8 mouse cellular contexts compared by ENCODE assay signal in the genomic region with DNA sequence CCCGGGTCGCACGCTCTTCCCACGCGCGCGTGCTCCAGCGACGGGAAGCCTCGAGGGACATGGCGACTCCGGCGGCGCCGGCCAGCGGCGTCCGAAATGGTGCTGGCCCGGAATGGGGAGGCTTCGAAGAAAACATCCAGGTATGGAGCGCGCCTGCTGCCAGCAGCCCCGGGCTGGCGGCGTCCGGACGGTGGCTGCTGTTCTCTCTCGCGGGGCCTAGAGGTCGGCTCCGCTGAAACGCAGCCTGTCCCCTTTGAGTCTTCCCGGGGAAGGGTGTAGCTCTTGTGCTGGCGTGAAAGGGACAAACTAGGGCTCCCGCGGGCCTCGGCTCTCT. TPM values are rescaled to one million over a fixed set of nuclear protein-coding genes. Genes with fewer than 3 reads are reported as not detected.
A peak's percentile ranks its signal among the peaks of the same experiment; 100 is the strongest.
DNase-seq lines count a peak whose midpoint lies in the region; ATAC-seq and TF ChIP-seq lines count a peak whose summit lies in the region.
"Had no signal": no experiment of that assay in that cellular context is flagged by ENCODE, and none has a peak within 500 bp of the region (broad histone marks: within the 10 kb centered on the region; RNA-seq: fewer than 3 reads in every experiment).

No protein-coding gene starts in this region.

- DNase-seq in neural tube, embryonic 11.5 days (ENCODE audit: low spot score), result no peak
- DNase-seq in neural tube, embryonic 10.5 days (ENCODE audit: extremely low spot score, low spot score), result no peak
- DNase-seq in forebrain, embryonic 11.5 days (ENCODE audit: low spot score), result no peak
- DNase-seq in stomach, postnatal 0 days (ENCODE audit: low spot score), result no peak
- no peak for DNase-seq in retina, embryonic 14.5 days (ENCODE audit: low spot score)

- peak overlapping the region; percentile 86 for H3K9ac ChIP-seq in neural tube, embryonic 11.5 days (ENCODE audit: low read length)
- H3K9ac ChIP-seq in forebrain, embryonic 11.5 days (ENCODE audit: low read length), result peak overlapping the region; percentile 94
- H3K9ac ChIP-seq in limb, embryonic 15.5 days, result peak overlapping the region; percentile 98
- peak overlapping the region; percentile 97 for H3K9ac ChIP-seq in stomach, postnatal 0 days (ENCODE audit: low read length)

- peaks cover 14% of the 10 kb centered on the region for H3K4me1 ChIP-seq in neural tube, embryonic 11.5 days (ENCODE audit: control insufficient read depth, insufficient read depth, low read length)
- H3K4me1 ChIP-seq in forebrain, embryonic 11.5 days (replicated peaks; ENCODE audit: control insufficient read depth, insufficient read depth, low read length), result peaks cover 13% of the 10 kb centered on the region; the same call in 1 of the 2 replicates
- H3K4me1 ChIP-seq in limb, embryonic 15.5 days, result peaks cover 24% of the 10 kb centered on the region
- peaks cover 9% of the 10 kb centered on the region; the same call in 1 of the 2 replicates for H3K4me1 ChIP-seq in stomach, postnatal 0 days (replicated peaks; ENCODE audit: control insufficient read depth, insufficient read depth)

- H3K27ac ChIP-seq in neural tube, embryonic 11.5 days (ENCODE audit: low read depth, low read length), result 0 out of 2 replicates have a peak overlapping the region, but pooled peaks have one; percentile 27
- H3K27ac ChIP-seq in forebrain, embryonic 11.5 days (ENCODE audit: low read depth, low read length), result peak overlapping the region; percentile 37; the same call in 1 of the 2 replicates
- H3K27ac ChIP-seq in limb, embryonic 15.5 days, result peak overlapping the region; percentile 83
- peak overlapping the region; percentile 93 for H3K27ac ChIP-seq in stomach, postnatal 0 days (replicated peaks)

- no peaks in the 10 kb centered on the region for H3K27me3 ChIP-seq in neural tube, embryonic 11.5 days (ENCODE audit: control insufficient read depth, insufficient read depth, low read length)
- H3K27me3 ChIP-seq in forebrain, embryonic 11.5 days (ENCODE audit: control insufficient read depth, insufficient read depth, low read length), result no peaks in the 10 kb centered on the region
- no peaks in the 10 kb centered on the region for H3K27me3 ChIP-seq in limb, embryonic 15.5 days
- no peaks in the 10 kb centered on the region for H3K27me3 ChIP-seq in stomach, postnatal 0 days (ENCODE audit: control insufficient read depth, insufficient read depth, low read length)

- 0 out of 2 replicates have a peak, but pooled peaks have one; percentile 38 for ATAC-seq in neural tube, embryonic 11.5 days (ENCODE audit: insufficient read depth, low FRiP score, low TSS enrichment)
- ATAC-seq in forebrain, embryonic 11.5 days (replicated peaks; ENCODE audit: low FRiP score), result no peak; the same call in 1 of the 2 replicates
- ATAC-seq in limb, embryonic 15.5 days (ENCODE audit: insufficient number of reproducible peaks, low FRiP score, low TSS enrichment, low read depth), result peak; percentile 30
- ATAC-seq in stomach, postnatal 0 days (ENCODE audit: low FRiP score, low TSS enrichment), result no peak
- ATAC-seq in monocyte, adult 5-6 weeks (replicated peaks; ENCODE audit: insufficient number of reproducible peaks, low FRiP score, low TSS enrichment, poor library complexity, severe bottlenecking), result no peak

- no peak for TF ChIP-seq CTCF in stomach, postnatal 0 days (IDR thresholded peaks at IDR 0.05; ENCODE audit: low read depth)

- H3K4me3 ChIP-seq in neural tube, embryonic 11.5 days (ENCODE audit: low read depth, low read length), result peak overlapping the region; percentile 98
- peak overlapping the region; percentile 94 for H3K4me3 ChIP-seq in forebrain, embryonic 11.5 days (ENCODE audit: low read depth, low read length)
- peak overlapping the region; percentile 91 for H3K4me3 ChIP-seq in limb, embryonic 15.5 days
- H3K4me3 ChIP-seq in stomach, postnatal 0 days (ENCODE audit: low read depth, low read length), result peak overlapping the region; percentile 92

- peaks cover 23% of the 10 kb centered on the region for H3K36me3 ChIP-seq in neural tube, embryonic 11.5 days (ENCODE audit: control insufficient read depth, insufficient read depth, low read length)
- peaks cover 19% of the 10 kb centered on the region; the same call in 1 of the 2 replicates for H3K36me3 ChIP-seq in forebrain, embryonic 11.5 days (ENCODE audit: control insufficient read depth, insufficient read depth, low read length)
- H3K36me3 ChIP-seq in limb, embryonic 15.5 days, result peaks cover 68% of the 10 kb centered on the region
- H3K36me3 ChIP-seq in stomach, postnatal 0 days (ENCODE audit: control insufficient read depth, insufficient read depth, low read length), result peaks cover 33% of the 10 kb centered on the region

- H3K4me2 ChIP-seq in neural tube, embryonic 11.5 days (ENCODE audit: low read depth), result peak overlapping the region; percentile 84
- H3K4me2 ChIP-seq in forebrain, embryonic 11.5 days (ENCODE audit: low read depth, low read length, severe bottlenecking), result peak overlapping the region; percentile 73
- peak overlapping the region; percentile 77 for H3K4me2 ChIP-seq in limb, embryonic 15.5 days
- peak overlapping the region; percentile 83 for H3K4me2 ChIP-seq in stomach, postnatal 0 days (replicated peaks; ENCODE audit: low read depth)

- H3K9me3 ChIP-seq in neural tube, embryonic 11.5 days (ENCODE audit: control insufficient read depth, low read length), result no peaks in the 10 kb centered on the region
- no peaks in the 10 kb centered on the region for H3K9me3 ChIP-seq in forebrain, embryonic 11.5 days (ENCODE audit: control insufficient read depth, low read length)
- H3K9me3 ChIP-seq in limb, embryonic 15.5 days, result no peaks in the 10 kb centered on the region
- H3K9me3 ChIP-seq in stomach, postnatal 0 days (ENCODE audit: control insufficient read depth, low read length), result no peaks in the 10 kb centered on the region

- WGBS in neural tube, embryonic 11.5 days, result under 1% methylated on average over 37 of the region's 37 CpGs
- WGBS in forebrain, embryonic 11.5 days, result under 1% methylated on average over 37 of the region's 37 CpGs
- WGBS in limb, embryonic 15.5 days, result under 1% methylated on average over 37 of the region's 37 CpGs
- under 1% methylated on average over 37 of the region's 37 CpGs for WGBS in stomach, postnatal 0 days

- TF ChIP-seq EP300 in stomach, postnatal 0 days (optimal IDR thresholded peaks at IDR 0.05), result peak; percentile 72

RNA-seq across cellular contexts. Expression of gene Yipf3, which starts 0.3 kb away (rescaled TPM):
- 79.4 and 89.9 TPM in 2 replicates for polyA plus RNA-seq in neural tube, embryonic 11.5 days (2014; fragmentation: Nextera tagmentation; extraction: Ambion mirVana)
- 57.8 and 75.5 TPM in 2 replicates for polyA plus RNA-seq in forebrain, embryonic 11.5 days (2014; fragmentation: Nextera tagmentation; extraction: Ambion mirVana)
- polyA plus RNA-seq in limb, embryonic 15.5 days (2015; fragmentation: Nextera tagmentation; extraction: Ambion mirVana), result 133 and 162 TPM in 2 replicates
- 119 and 125 TPM in 2 replicates for polyA plus RNA-seq in stomach, postnatal 0 days (2015; fragmentation: Nextera tagmentation; extraction: Ambion mirVana)
- 57.8 to 85.4 TPM (median 76.1 TPM) in 3 replicates for total RNA-seq in monocyte, adult 5-6 weeks (2017)

RNA-seq across cellular contexts. Expression of gene Polr1c, which starts 0.3 kb away (rescaled TPM):
- polyA plus RNA-seq in neural tube, embryonic 11.5 days (2014; fragmentation: Nextera tagmentation; extraction: Ambion mirVana), result 105 TPM in 2 replicates
- 111 and 118 TPM in 2 replicates for polyA plus RNA-seq in forebrain, embryonic 11.5 days (2014; fragmentation: Nextera tagmentation; extraction: Ambion mirVana)
- polyA plus RNA-seq in limb, embryonic 15.5 days (2015; fragmentation: Nextera tagmentation; extraction: Ambion mirVana), result 75.4 and 76.5 TPM in 2 replicates
- 47.7 and 48.0 TPM in 2 replicates for polyA plus RNA-seq in stomach, postnatal 0 days (2015; fragmentation: Nextera tagmentation; extraction: Ambion mirVana)
- 37.2 to 47.6 TPM (median 42.7 TPM) in 3 replicates for total RNA-seq in monocyte, adult 5-6 weeks (2017)

RNA-seq across cellular contexts. Expression of gene Lrrc73, which starts 5.2 kb away (rescaled TPM):
- 1.7 and 2.8 TPM in 2 replicates for polyA plus RNA-seq in neural tube, embryonic 11.5 days (2014; fragmentation: Nextera tagmentation; extraction: Ambion mirVana)
- 2.3 and 3.8 TPM in 2 replicates for polyA plus RNA-seq in forebrain, embryonic 11.5 days (2014; fragmentation: Nextera tagmentation; extraction: Ambion mirVana)
- polyA plus RNA-seq in limb, embryonic 15.5 days (2015; fragmentation: Nextera tagmentation; extraction: Ambion mirVana), result 1.3 and 1.4 TPM in 2 replicates
- polyA plus RNA-seq in stomach, postnatal 0 days (2015; fragmentation: Nextera tagmentation; extraction: Ambion mirVana), result 0.73 and 0.79 TPM in 2 replicates
- total RNA-seq in monocyte, adult 5-6 weeks (2017), result 0.58 TPM in 1 of 3 replicates, not detected in the others
- total RNA-seq: common myeloid progenitor, adult 5-6 weeks had no signal

RNA-seq across cellular contexts. Expression of gene Tjap1, which starts 34.7 kb away (rescaled TPM):
- polyA plus RNA-seq in neural tube, embryonic 11.5 days (2014; fragmentation: Nextera tagmentation; extraction: Ambion mirVana), result 47.6 and 48.8 TPM in 2 replicates
- 62.6 and 63.4 TPM in 2 replicates for polyA plus RNA-seq in forebrain, embryonic 11.5 days (2014; fragmentation: Nextera tagmentation; extraction: Ambion mirVana)
- polyA plus RNA-seq in limb, embryonic 15.5 days (2015; fragmentation: Nextera tagmentation; extraction: Ambion mirVana), result 50.9 and 58.6 TPM in 2 replicates
- 13.5 and 17.7 TPM in 2 replicates for polyA plus RNA-seq in stomach, postnatal 0 days (2015; fragmentation: Nextera tagmentation; extraction: Ambion mirVana)
- 14.6 to 18.0 TPM (median 18.0 TPM) in 3 replicates for total RNA-seq in monocyte, adult 5-6 weeks (2017)

RNA-seq across cellular contexts. Expression of gene Xpo5, which starts 45.6 kb away (rescaled TPM):
- 68.4 and 73.4 TPM in 2 replicates for polyA plus RNA-seq in neural tube, embryonic 11.5 days (2014; fragmentation: Nextera tagmentation; extraction: Ambion mirVana)
- polyA plus RNA-seq in forebrain, embryonic 11.5 days (2014; fragmentation: Nextera tagmentation; extraction: Ambion mirVana), result 76.7 and 79.7 TPM in 2 replicates
- 30.3 and 32.0 TPM in 2 replicates for polyA plus RNA-seq in limb, embryonic 15.5 days (2015; fragmentation: Nextera tagmentation; extraction: Ambion mirVana)
- polyA plus RNA-seq in stomach, postnatal 0 days (2015; fragmentation: Nextera tagmentation; extraction: Ambion mirVana), result 11.5 and 12.2 TPM in 2 replicates
- 20.3 to 29.2 TPM (median 21.2 TPM) in 3 replicates for total RNA-seq in monocyte, adult 5-6 weeks (2017)

Comparison
In these comparisons a context has a peak if more than half of its experiments do, and no peak if none do; other contexts are left out.
1. ATAC-seq: peak in neural tube, embryonic 11.5 days (single experiment) and limb, embryonic 15.5 days (single experiment); none in forebrain, embryonic 11.5 days (single experiment), stomach, postnatal 0 days (single experiment) and monocyte, adult 5-6 weeks (single experiment).
2. H3K27ac ChIP-seq: peak in every context shown above with its lines; median percentile 93 in stomach, postnatal 0 days; 83 in limb, embryonic 15.5 days; 37 in forebrain, embryonic 11.5 days; 27 in neural tube, embryonic 11.5 days.
3. Peak in every context shown above with its lines, with median percentiles within 50 percentile points of each other: H3K4me2 ChIP-seq, H3K4me3 ChIP-seq and H3K9ac ChIP-seq.